11 mouse cellular contexts compared by ENCODE assay signal in genomic region chr19:46035971-46036370, GRCm38 (mm10). TPM values are rescaled to one million over a fixed set of nuclear protein-coding genes. Genes with fewer than 3 reads are reported as not detected.
DNase-seq lines count a peak whose midpoint lies in the region; ATAC-seq and TF ChIP-seq lines count a peak whose summit lies in the region.
"Had no signal": no experiment of that assay in that cellular context is flagged by ENCODE, and none has a peak within 500 bp of the region (broad histone marks: within the 10 kb centered on the region; RNA-seq: fewer than 3 reads in every experiment).

No protein-coding gene starts in this region.

- ATAC-seq in liver, embryonic 11.5 days (replicated peaks; ENCODE audit: low FRiP score): no peak
- no peak for ATAC-seq in hindbrain, embryonic 15.5 days (ENCODE audit: low FRiP score, low read depth)
- ATAC-seq in neural tube, embryonic 14.5 days (ENCODE audit: low read depth): no peak

- H3K4me2 ChIP-seq in liver, embryonic 11.5 days: peak overlapping the region; percentile 92
- peak overlapping the region; percentile 96 for H3K4me2 ChIP-seq in hindbrain, embryonic 15.5 days
- peak overlapping the region; percentile 98; the same call in 1 of the 2 replicates for H3K4me2 ChIP-seq in neural tube, embryonic 14.5 days (ENCODE audit: low read depth, low read length)

- H3K4me3 ChIP-seq in cerebellum, adult 2 months (replicated peaks; ENCODE audit: insufficient read depth, low read depth, low read length): peak overlapping the region; percentile 4
- H3K4me3 ChIP-seq in liver, embryonic 11.5 days (ENCODE audit: low read depth, low read length): peak overlapping the region; percentile 95
- H3K4me3 ChIP-seq in hindbrain, embryonic 15.5 days: no peak overlapping the region
- no peak overlapping the region for H3K4me3 ChIP-seq in neural tube, embryonic 14.5 days (ENCODE audit: low read depth, low read length)

- no peaks in the 10 kb centered on the region for H3K27me3 ChIP-seq in cerebellum, adult 2 months (ENCODE audit: control insufficient read depth, insufficient read depth, low read length)
- no peaks in the 10 kb centered on the region for H3K27me3 ChIP-seq in liver, embryonic 11.5 days (replicated peaks; ENCODE audit: control insufficient read depth, insufficient read depth, low read length)
- H3K27me3 ChIP-seq in hindbrain, embryonic 15.5 days: no peaks in the 10 kb centered on the region
- no peaks in the 10 kb centered on the region for H3K27me3 ChIP-seq in neural tube, embryonic 14.5 days (ENCODE audit: control insufficient read depth, insufficient read depth, low read length)

- TF ChIP-seq CTCF in cerebellum, adult 2 months (IDR thresholded peaks at IDR 0.05; ENCODE audit: borderline replicate concordance, insufficient read depth, low read depth, low read length): no peak

- TF ChIP-seq POLR2A in cerebellum, adult 2 months (IDR thresholded peaks at IDR 0.05; ENCODE audit: borderline replicate concordance, insufficient read depth, low read length): no peak

- peak; percentile 54 to 67 for DNase-seq in cerebellum, adult 2 months
- DNase-seq in cerebellum, postnatal 10 days: no peak
- DNase-seq in liver, embryonic 11.5 days (ENCODE audit: low spot score): no peak
- DNase-seq in liver: no peak
- DNase-seq in adrenal gland, postnatal 10 days: no peak
- DNase-seq in testis, postnatal 10 days (ENCODE audit: low spot score): no peak
- DNase-seq: embryo, embryonic 11 days; kidney, adult 9 months; lung, adult 2 months had no signal

- H3K27ac ChIP-seq in cerebellum, adult 2 months (ENCODE audit: insufficient read depth, low read length): peak overlapping the region; percentile 73
- peak overlapping the region; percentile 54 for H3K27ac ChIP-seq in liver, embryonic 11.5 days (ENCODE audit: low read depth, low read length)
- H3K27ac ChIP-seq in hindbrain, embryonic 15.5 days (replicated peaks): no peak overlapping the region
- no peak overlapping the region for H3K27ac ChIP-seq in neural tube, embryonic 14.5 days (ENCODE audit: low read depth, low read length)

- H3K4me1 ChIP-seq in cerebellum, adult 2 months (ENCODE audit: control insufficient read depth, insufficient read depth, low read length): peaks cover 28% of the 10 kb centered on the region
- H3K4me1 ChIP-seq in liver, embryonic 11.5 days (replicated peaks; ENCODE audit: control insufficient read depth, insufficient read depth, low read length): peaks cover 37% of the 10 kb centered on the region
- peaks cover 42% of the 10 kb centered on the region for H3K4me1 ChIP-seq in hindbrain, embryonic 15.5 days (replicated peaks)
- H3K4me1 ChIP-seq in neural tube, embryonic 14.5 days (ENCODE audit: control insufficient read depth, insufficient read depth, low read length): peaks cover 35% of the 10 kb centered on the region

- H3K9ac ChIP-seq in liver, embryonic 11.5 days (ENCODE audit: low read depth, low read length): peak overlapping the region; percentile 28; the same call in 1 of the 2 replicates
- H3K9ac ChIP-seq in hindbrain, embryonic 15.5 days: no peak overlapping the region
- no peak overlapping the region for H3K9ac ChIP-seq in neural tube, embryonic 14.5 days (replicated peaks; ENCODE audit: low read depth, low read length)

- H3K36me3 ChIP-seq in liver, embryonic 11.5 days (ENCODE audit: control insufficient read depth, insufficient read depth, low read length): peaks cover 55% of the 10 kb centered on the region
- peaks cover 42% of the 10 kb centered on the region for H3K36me3 ChIP-seq in hindbrain, embryonic 15.5 days
- peaks cover 46% of the 10 kb centered on the region for H3K36me3 ChIP-seq in neural tube, embryonic 14.5 days (ENCODE audit: control insufficient read depth, insufficient read depth, low read length)

- WGBS in cerebellum, adult 2 months: 38% methylated on average over 13 of the region's 13 CpGs
- 91% methylated on average over 13 of the region's 13 CpGs for WGBS in liver, embryonic 11.5 days
- 87% methylated on average over 13 of the region's 13 CpGs for WGBS in hindbrain, embryonic 15.5 days
- WGBS in neural tube, embryonic 14.5 days: 89% methylated on average over 13 of the region's 13 CpGs

- no peaks in the 10 kb centered on the region for H3K9me3 ChIP-seq in liver, embryonic 11.5 days (ENCODE audit: control insufficient read depth, low read length)
- no peaks in the 10 kb centered on the region for H3K9me3 ChIP-seq in hindbrain, embryonic 15.5 days
- H3K9me3 ChIP-seq in neural tube, embryonic 14.5 days (ENCODE audit: control insufficient read depth, low read length): no peaks in the 10 kb centered on the region

RNA-seq across cellular contexts. Expression of gene Pprc1, which starts 8.7 kb away (rescaled TPM):
- polyA plus RNA-seq in cerebellum, adult 2 months (2012; rRNA removed): 16.9 and 18.1 TPM in 2 replicates
- polyA plus RNA-seq in liver, embryonic 11.5 days (2014; fragmentation: Nextera tagmentation; extraction: Ambion mirVana): 73.2 and 77.2 TPM in 2 replicates
- 23.4 and 24.0 TPM in 2 replicates for polyA plus RNA-seq in hindbrain, embryonic 15.5 days (2015; fragmentation: Nextera tagmentation; extraction: Ambion mirVana)
- 21.7 and 29.3 TPM in 2 replicates for polyA plus RNA-seq in neural tube, embryonic 14.5 days (2014; fragmentation: Nextera tagmentation; extraction: Ambion mirVana)
- 10 to 100 TPM; 23.5 to 36.5 TPM for total RNA-seq in adrenal gland, postnatal 10 days (2021)

RNA-seq across cellular contexts. Expression of gene Ldb1, which starts 9.0 kb away (rescaled TPM):
- polyA plus RNA-seq in cerebellum, adult 2 months (2012; rRNA removed): 159 and 169 TPM in 2 replicates
- 67.5 and 78.9 TPM in 2 replicates for polyA plus RNA-seq in liver, embryonic 11.5 days (2014; fragmentation: Nextera tagmentation; extraction: Ambion mirVana)
- polyA plus RNA-seq in hindbrain, embryonic 15.5 days (2015; fragmentation: Nextera tagmentation; extraction: Ambion mirVana): 103 and 111 TPM in 2 replicates
- polyA plus RNA-seq in neural tube, embryonic 14.5 days (2014; fragmentation: Nextera tagmentation; extraction: Ambion mirVana): 93.1 and 98.6 TPM in 2 replicates
- 10 to 100 TPM; 75.3 to 92.1 TPM for total RNA-seq in adrenal gland, postnatal 10 days (2021)

RNA-seq across cellular contexts. Expression of gene Hps6, which starts 32.7 kb away (rescaled TPM):
- polyA plus RNA-seq in cerebellum, adult 2 months (2012; rRNA removed): 7.2 and 8.4 TPM in 2 replicates
- 4.9 and 5.4 TPM in 2 replicates for polyA plus RNA-seq in liver, embryonic 11.5 days (2014; fragmentation: Nextera tagmentation; extraction: Ambion mirVana)
- 4.2 and 5.0 TPM in 2 replicates for polyA plus RNA-seq in hindbrain, embryonic 15.5 days (2015; fragmentation: Nextera tagmentation; extraction: Ambion mirVana)
- polyA plus RNA-seq in neural tube, embryonic 14.5 days (2014; fragmentation: Nextera tagmentation; extraction: Ambion mirVana): 1.4 and 2.4 TPM in 2 replicates
- 10 to 100 TPM in 1 of 2 experiments, 1 to 10 TPM in 1; 9.9 to 12.0 TPM for total RNA-seq in adrenal gland, postnatal 10 days (2021)

RNA-seq across cellular contexts. Expression of gene Armh3, which starts 37.7 kb away (rescaled TPM):
- 17.7 and 18.2 TPM in 2 replicates for polyA plus RNA-seq in cerebellum, adult 2 months (2012; rRNA removed)
- polyA plus RNA-seq in liver, embryonic 11.5 days (2014; fragmentation: Nextera tagmentation; extraction: Ambion mirVana): 9.2 and 12.2 TPM in 2 replicates
- polyA plus RNA-seq in hindbrain, embryonic 15.5 days (2015; fragmentation: Nextera tagmentation; extraction: Ambion mirVana): 23.1 TPM in 2 replicates
- 21.7 and 22.5 TPM in 2 replicates for polyA plus RNA-seq in neural tube, embryonic 14.5 days (2014; fragmentation: Nextera tagmentation; extraction: Ambion mirVana)
- total RNA-seq in adrenal gland, postnatal 10 days (2021): 10 to 100 TPM; 14.6 to 19.2 TPM

RNA-seq across cellular contexts. Expression of gene Nolc1, which starts 39.7 kb away (rescaled TPM):
- 38.8 and 38.9 TPM in 2 replicates for polyA plus RNA-seq in cerebellum, adult 2 months (2012; rRNA removed)
- 211 TPM in 2 replicates for polyA plus RNA-seq in liver, embryonic 11.5 days (2014; fragmentation: Nextera tagmentation; extraction: Ambion mirVana)
- polyA plus RNA-seq in hindbrain, embryonic 15.5 days (2015; fragmentation: Nextera tagmentation; extraction: Ambion mirVana): 63.1 and 64.7 TPM in 2 replicates
- 61.4 and 61.7 TPM in 2 replicates for polyA plus RNA-seq in neural tube, embryonic 14.5 days (2014; fragmentation: Nextera tagmentation; extraction: Ambion mirVana)
- 10 to 100 TPM; 38.8 to 45.0 TPM for total RNA-seq in adrenal gland, postnatal 10 days (2021)

Comparison
In these comparisons a context has a peak if more than half of its experiments do, and no peak if none do; other contexts are left out.
1. DNase-seq: peak in cerebellum, adult 2 months (2 of 2); none in cerebellum, postnatal 10 days (0 of 2), liver, embryonic 11.5 days (single experiment), liver (single experiment), adrenal gland, postnatal 10 days (single experiment) and testis, postnatal 10 days (single experiment).
2. H3K27ac ChIP-seq: peak in cerebellum, adult 2 months (single experiment) and liver, embryonic 11.5 days (single experiment); none in hindbrain, embryonic 15.5 days (single experiment) and neural tube, embryonic 14.5 days (single experiment).
3. H3K4me3 ChIP-seq: peak in cerebellum, adult 2 months (single experiment) and liver, embryonic 11.5 days (single experiment); none in hindbrain, embryonic 15.5 days (single experiment) and neural tube, embryonic 14.5 days (single experiment).
4. Peak in every context shown above with its lines, with median percentiles within 50 percentile points of each other: H3K4me2 ChIP-seq.